Mouse (Mus musculus) embryonic fibroblast, embryonic 13.5 days (primary cell): Measurements from ENCODE around the gene Osbpl8.

Experiments
- CTCF ChIP-seq: IDR thresholded peaks from 2 replicates; pipeline ENCODE4 v1.5.1; 2011; ENCODE audit warnings: mild to moderate bottlenecking, control low read depth, low read length, moderate library complexity, borderline replicate concordance; ENCODE audit not compliant: insufficient read depth
- POLR2A ChIP-seq: IDR thresholded peaks from 2 replicates; pipeline ENCODE4 v1.6.1; 2011; ENCODE audit warnings: low read depth, mild to moderate bottlenecking, control low read depth, low read length, moderate library complexity

- TF ChIP-seq CTCF (no peak), POLR2A (no peak)
These were observed 30.6 kb upstream of the Osbpl8 start for GRCm38 (mm10) chr10:111133936-111134335.
